Mouse (Mus musculus) midbrain, postnatal 0 days (tissue): ENCODE results near the gene Qpctl. TPM values are rescaled to one million over a fixed set of nuclear protein-coding genes. Genes with fewer than 3 reads are reported as not detected.
A peak's percentile ranks its signal among the peaks of the same experiment; 100 is the strongest.

ENCODE experiments used
- ATAC-seq: fragments of 200-750 bp; cut with Nextera tagmentation; 2 replicates; pipeline ENCODE4 v1.8.0; 2017; ENCODE audit warnings: moderate number of reproducible peaks, mild to moderate bottlenecking, moderate TSS enrichment, moderate library complexity; ENCODE audit not compliant: low FRiP score
- DNase-seq: peaks from one replicate; pipeline ENCODE4 v3.0.0-alpha.2; 2015; ENCODE audit warnings: low spot score
- H3K27ac ChIP-seq: fragments of 300-500 bp; sonication (generic); 2 replicates; pipeline ENCODE4 v1.5.1; 2014; ENCODE audit warnings: low read depth, mild to moderate bottlenecking, low read length, mixed read lengths
- H3K27me3 ChIP-seq: fragments of 300-500 bp; sonication (generic); 2 replicates; pipeline ENCODE4 v1.6.1; 2014; ENCODE audit warnings: low read length, control low read depth, mixed read lengths; ENCODE audit not compliant: insufficient read depth
- H3K36me3 ChIP-seq: fragments of 300-500 bp; sonication (generic); 2 replicates; pipeline ENCODE4 v1.6.1; 2014; ENCODE audit warnings: low read length, control low read depth, mixed read lengths; ENCODE audit not compliant: insufficient read depth
- H3K4me1 ChIP-seq: fragments of 300-500 bp; sonication (generic); 2 replicates; pipeline ENCODE4 v1.6.1; 2014; ENCODE audit warnings: mild to moderate bottlenecking, control low read depth, antibody characterized with exemption, low read length, mixed read lengths; ENCODE audit not compliant: insufficient read depth
- H3K4me2 ChIP-seq: fragments of 300-500 bp; sonication (generic); 2 replicates; pipeline ENCODE4 v1.6.1; 2014; ENCODE audit warnings: low read depth, mild to moderate bottlenecking, low read length, mixed read lengths; ENCODE audit not compliant: poor library complexity, severe bottlenecking
- H3K4me3 ChIP-seq: fragments of 300-500 bp; sonication (generic); 2 replicates; pipeline ENCODE4 v1.5.1; 2014; ENCODE audit warnings: low read depth, mild to moderate bottlenecking, low read length, moderate library complexity
- H3K9ac ChIP-seq: fragments of 300-500 bp; sonication (generic); replicated peaks from 2 replicates; pipeline ENCODE4 v1.6.1; 2014; ENCODE audit warnings: mild to moderate bottlenecking, low read length, moderate library complexity, mixed read lengths; ENCODE audit not compliant: poor library complexity, severe bottlenecking
- H3K9me3 ChIP-seq: fragments of 300-500 bp; sonication (generic); 2 replicates; pipeline ENCODE4 v1.6.1; 2016; ENCODE audit warnings: low read length, control low read depth
- CTCF ChIP-seq: IDR thresholded peaks from 2 replicates; pipeline ENCODE4 v1.5.1; 2016; ENCODE audit warnings: antibody characterized with exemption, mild to moderate bottlenecking
- WGBS: fragments of 180-500 bp; shearing (Covaris S2); extraction: QIAGEN DNeasy Blood & Tissue Kit; methylation state at CpG from one replicate; pipeline ENCODE4 v1.1.7; 2014; 5-methylcytosine and 5-hydroxymethylcytosine counted together
- microRNA counts: library from miRNA; unstranded; fragments of <30 nt; microRNA quantifications from one replicate; lab custom pipeline; 2015
- microRNA-seq: library from miRNA; unstranded; fragments of <30 nt; microRNA quantifications from one replicate; pipeline ENCODE4, GENCODE M21; 2016; ENCODE audit warnings: borderline number of aligned reads
- polyA plus RNA-seq: library from polyadenylated mRNA; unstranded; fragments of >200 nt; fragmentation: Nextera tagmentation; extraction: Ambion mirVana; gene quantifications from 2 replicates; pipeline ENCODE4 v1.2.1, GENCODE M21; 2015
- total RNA-seq: library from RNA; depleted of rRNA; stranded (reverse); fragments of >200 nt; gene quantifications from 2 replicates; pipeline ENCODE4 v1.2.3, GENCODE M21; 2014; rRNA removed

Qpctl gene
- total and polyA plus RNA-seq, 2 experiments from 2014 or later: 17.3 to 30.2 TPM

DNA sequence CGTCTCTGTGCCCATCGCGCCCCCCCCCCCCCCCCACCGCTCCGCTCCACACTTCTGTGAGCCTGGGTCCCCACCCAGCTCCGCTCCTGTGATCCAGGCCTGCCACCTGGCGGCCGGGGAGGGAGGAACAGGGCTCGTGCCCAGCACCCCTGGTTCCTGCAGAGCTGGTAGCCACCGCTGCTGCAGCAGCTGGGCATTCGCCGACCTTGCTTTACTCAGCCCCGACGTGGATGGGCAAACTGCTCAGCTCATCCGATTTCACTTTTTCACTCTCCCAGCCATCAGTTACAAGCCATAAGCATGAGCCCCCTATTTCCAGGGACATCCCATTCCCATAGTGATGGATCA, 55.9 kb downstream of the Qpctl start:
- H3K9me3 ChIP-seq: no peaks in the 10 kb centered on the region
- WGBS: 8% methylated on average over 11 of the region's 15 CpGs
- peak; percentile 73 for DNase-seq
- peak overlapping the region; percentile 48; the same call in 1 of the 2 replicates for H3K4me3 ChIP-seq
- ATAC-seq: peak; percentile 63
- H3K4me1 ChIP-seq: peaks cover 14% of the 10 kb centered on the region
- peaks cover 8% of the 10 kb centered on the region for H3K27me3 ChIP-seq
- peak; percentile 75 for TF ChIP-seq CTCF
- peak overlapping the region; percentile 98 for H3K4me2 ChIP-seq
- peaks cover 14% of the 10 kb centered on the region for H3K36me3 ChIP-seq
- no peak overlapping the region for H3K9ac ChIP-seq
- H3K27ac ChIP-seq: no peak overlapping the region

DNA sequence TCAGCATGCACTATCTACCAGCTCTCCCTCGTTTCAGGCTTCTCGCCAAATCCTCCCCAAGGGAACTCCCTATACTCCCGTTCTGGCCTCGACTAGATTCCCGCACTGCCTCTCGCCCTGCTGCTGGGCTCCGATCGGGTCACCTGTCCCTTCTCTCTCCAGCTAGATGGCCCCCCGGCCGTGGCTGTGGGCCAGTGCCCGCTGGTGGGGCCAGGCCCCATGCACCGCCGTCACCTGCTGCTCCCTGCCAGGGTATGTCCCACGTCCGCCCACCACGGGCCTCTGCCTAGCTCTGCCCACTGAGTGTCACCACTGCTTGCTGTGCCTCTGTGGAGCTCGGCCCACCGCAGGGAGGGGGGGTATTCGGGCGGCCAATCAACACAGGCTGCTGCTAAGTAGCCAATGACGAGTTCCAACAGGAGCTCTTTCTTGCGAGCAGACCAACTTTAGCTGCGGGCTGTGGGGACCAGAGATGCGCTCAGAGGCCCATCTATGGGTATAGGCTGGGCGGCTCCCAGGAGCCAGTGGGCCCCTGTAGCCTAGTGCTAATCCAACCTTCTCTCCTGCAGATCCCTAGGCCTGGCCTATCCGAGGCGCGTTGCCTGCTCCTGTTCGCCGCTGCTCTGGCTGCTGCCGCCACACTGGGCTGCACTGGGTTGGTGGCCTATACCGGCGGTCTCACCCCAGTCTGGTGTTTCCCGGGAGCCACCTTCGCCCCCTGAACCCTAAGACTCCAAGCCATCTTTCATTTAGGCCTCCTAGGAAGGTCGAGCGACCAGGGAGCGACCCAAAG, 56.5 kb downstream of the Qpctl start:
- WGBS: 14% methylated on average over 38 of the region's 38 CpGs
- H3K9ac ChIP-seq: no peak overlapping the region
- ATAC-seq (no peak; the same call in 1 of the 2 replicates), DNase-seq (peak; percentile 59)
- H3K4me1 ChIP-seq: peaks cover 14% of the 10 kb centered on the region
- no peak overlapping the region for H3K4me3 ChIP-seq
- TF ChIP-seq CTCF: no peak
- H3K27me3 ChIP-seq: peaks cover 8% of the 10 kb centered on the region
- H3K36me3 ChIP-seq: peaks cover 20% of the 10 kb centered on the region
- H3K27ac ChIP-seq: no peak overlapping the region
- peak overlapping the region; percentile 98; the same call in 1 of the 2 replicates for H3K4me2 ChIP-seq
- H3K9me3 ChIP-seq: no peaks in the 10 kb centered on the region

GRCm38 (mm10) chr7:19091913-19092312, 57.2 kb downstream of the Qpctl start:
- ATAC-seq (no peak), DNase-seq (no peak)
- Histone ChIP-seq H3K36me3 (peaks cover 25% of the 10 kb centered on the region), H3K27ac (no peak overlapping the region), H3K27me3 (peaks cover 8% of the 10 kb centered on the region), H3K4me3 (no peak overlapping the region), H3K9ac (no peak overlapping the region), H3K4me2 (no peak overlapping the region), H3K4me1 (peaks cover 14% of the 10 kb centered on the region), H3K9me3 (no peaks in the 10 kb centered on the region)
- WGBS: 54% methylated on average over 15 of the region's 17 CpGs
- no peak for TF ChIP-seq CTCF

MicroRNAs within 50 kb of the gene (microRNA counts, 519-probe panel; counts per million panel counts)
- microRNA mmu-miR-330 (lab: Ali Mortazavi, UCI): 1,396 counts per million, percentile 61 among the panel's probes with 10 or more counts

Small RNA genes within 50 kb of the gene (microRNA-seq; reads per million reads assigned to microRNA genes)
- 975 reads per million, percentile 74 among the genes with 10 or more reads in this experiment for gene Mir330

Other genes starting within 250 kb of the Qpctl start
- gene Ccdc61, start 238.9 kb downstream of the Qpctl start, total RNA-seq: 21.3 and 25.5 TPM in 2 replicates
- gene Ccdc61, start 238.9 kb downstream of the Qpctl start, polyA plus RNA-seq: 29.5 and 35.2 TPM in 2 replicates
- gene Nova2, start 223.4 kb downstream of the Qpctl start, total RNA-seq: 20.9 and 26.5 TPM in 2 replicates
- gene Nova2, start 223.4 kb downstream of the Qpctl start, polyA plus RNA-seq: 8.7 and 10.1 TPM in 2 replicates
- 1.7 and 3.7 TPM in 2 replicates for gene Nanos2, start 161.9 kb downstream of the Qpctl start, total RNA-seq
- 0.59 and 1.3 TPM in 2 replicates for gene Nanos2, start 161.9 kb downstream of the Qpctl start, polyA plus RNA-seq
- 16.0 and 21.2 TPM in 2 replicates for gene Mypop, start 158.0 kb downstream of the Qpctl start, total RNA-seq
- gene Mypop, start 158.0 kb downstream of the Qpctl start, polyA plus RNA-seq: 4.7 and 5.0 TPM in 2 replicates
- gene Irf2bp1, start 145.2 kb downstream of the Qpctl start, total RNA-seq: 115 and 133 TPM in 2 replicates
- gene Irf2bp1, start 145.2 kb downstream of the Qpctl start, polyA plus RNA-seq: 25.6 and 26.1 TPM in 2 replicates
- not detected in 2 replicates for gene Foxa3, start 125.8 kb downstream of the Qpctl start, total RNA-seq
- not detected in 2 replicates for gene Foxa3, start 125.8 kb downstream of the Qpctl start, polyA plus RNA-seq
- gene Sympk, start 124.9 kb downstream of the Qpctl start, total RNA-seq: 73.5 and 74.2 TPM in 2 replicates
- gene Sympk, start 124.9 kb downstream of the Qpctl start, polyA plus RNA-seq: 19.5 and 19.7 TPM in 2 replicates
- gene Rsph6a, start 94.6 kb downstream of the Qpctl start, total RNA-seq: not detected in 2 replicates
- 0.57 and 0.75 TPM in 2 replicates for gene Rsph6a, start 94.6 kb downstream of the Qpctl start, polyA plus RNA-seq
- 134 and 136 TPM in 2 replicates for gene Dmwd, start 73.1 kb downstream of the Qpctl start, total RNA-seq
- 33.1 and 35.4 TPM in 2 replicates for gene Dmwd, start 73.1 kb downstream of the Qpctl start, polyA plus RNA-seq
- 12.3 and 32.1 TPM in 2 replicates for gene Dmpk, start 65.4 kb downstream of the Qpctl start, total RNA-seq
- gene Dmpk, start 65.4 kb downstream of the Qpctl start, polyA plus RNA-seq: 4.0 and 5.1 TPM in 2 replicates
- gene Six5, start 54.7 kb downstream of the Qpctl start, total RNA-seq: 5.4 and 8.2 TPM in 2 replicates
- 1.2 and 1.4 TPM in 2 replicates for gene Six5, start 54.7 kb downstream of the Qpctl start, polyA plus RNA-seq
- 9.4 and 9.6 TPM in 2 replicates for gene Gm4969, start 30.9 kb downstream of the Qpctl start, total RNA-seq
- gene Gm4969, start 30.9 kb downstream of the Qpctl start, polyA plus RNA-seq: 12.7 and 12.9 TPM in 2 replicates
- 19.8 and 20.6 TPM in 2 replicates for gene Fbxo46, start 29.4 kb downstream of the Qpctl start, total RNA-seq
- 9.9 and 11.6 TPM in 2 replicates for gene Fbxo46, start 29.4 kb downstream of the Qpctl start, polyA plus RNA-seq
- 31.4 and 36.7 TPM in 2 replicates for gene Snrpd2, start 431 bp upstream of the Qpctl start, total RNA-seq
- 115 and 116 TPM in 2 replicates for gene Snrpd2, start 431 bp upstream of the Qpctl start, polyA plus RNA-seq
- gene Gipr, start 16.8 kb upstream of the Qpctl start, total RNA-seq: 2.3 and 7.4 TPM in 2 replicates
- 1.7 and 2.3 TPM in 2 replicates for gene Gipr, start 16.8 kb upstream of the Qpctl start, polyA plus RNA-seq
- 83.7 and 89.0 TPM in 2 replicates for gene Eml2, start 27.1 kb upstream of the Qpctl start, total RNA-seq
- 13.1 and 13.4 TPM in 2 replicates for gene Eml2, start 27.1 kb upstream of the Qpctl start, polyA plus RNA-seq
- 3.1 and 4.7 TPM in 2 replicates for gene Gpr4, start 63.2 kb upstream of the Qpctl start, total RNA-seq
- gene Gpr4, start 63.2 kb upstream of the Qpctl start, polyA plus RNA-seq: 6.1 and 6.2 TPM in 2 replicates
- gene Opa3, start 79.0 kb upstream of the Qpctl start, total RNA-seq: 34.8 and 40.1 TPM in 2 replicates
- 33.4 and 33.9 TPM in 2 replicates for gene Opa3, start 79.0 kb upstream of the Qpctl start, polyA plus RNA-seq
- 50.9 and 56.9 TPM in 2 replicates for gene Vasp, start 122.5 kb upstream of the Qpctl start, total RNA-seq
- 31.4 and 32.3 TPM in 2 replicates for gene Vasp, start 122.5 kb upstream of the Qpctl start, polyA plus RNA-seq
- gene Ppm1n, start 130.8 kb upstream of the Qpctl start, total RNA-seq: 1.8 and 2.2 TPM in 2 replicates
- 1.2 and 1.4 TPM in 2 replicates for gene Ppm1n, start 130.8 kb upstream of the Qpctl start, polyA plus RNA-seq
- gene Rtn2, start 133.3 kb upstream of the Qpctl start, total RNA-seq: 160 and 172 TPM in 2 replicates
- 104 and 107 TPM in 2 replicates for gene Rtn2, start 133.3 kb upstream of the Qpctl start, polyA plus RNA-seq
- 0.38 and 0.66 TPM in 2 replicates for gene Fosb, start 160.8 kb upstream of the Qpctl start, total RNA-seq
- gene Fosb, start 160.8 kb upstream of the Qpctl start, polyA plus RNA-seq: 0.10 and 0.11 TPM in 2 replicates
- gene Ercc1, start 195.5 kb upstream of the Qpctl start, total RNA-seq: 50.3 and 71.4 TPM in 2 replicates
- 67.7 and 71.0 TPM in 2 replicates for gene Ercc1, start 195.5 kb upstream of the Qpctl start, polyA plus RNA-seq
- gene Cd3eap, start 210.2 kb upstream of the Qpctl start, total RNA-seq: 8.7 and 14.0 TPM in 2 replicates
- 21.5 and 21.6 TPM in 2 replicates for gene Cd3eap, start 210.2 kb upstream of the Qpctl start, polyA plus RNA-seq
- gene Ppp1r13l, start 210.5 kb upstream of the Qpctl start, total RNA-seq: 0.52 and 1.0 TPM in 2 replicates
- 1.5 and 2.0 TPM in 2 replicates for gene Ppp1r13l, start 210.5 kb upstream of the Qpctl start, polyA plus RNA-seq
- gene Ercc2, start 232.7 kb upstream of the Qpctl start, total RNA-seq: 63.0 and 68.3 TPM in 2 replicates
- 22.9 and 26.6 TPM in 2 replicates for gene Ercc2, start 232.7 kb upstream of the Qpctl start, polyA plus RNA-seq